ENCODE assay signal across 31 mouse cellular contexts in the genomic region with DNA sequence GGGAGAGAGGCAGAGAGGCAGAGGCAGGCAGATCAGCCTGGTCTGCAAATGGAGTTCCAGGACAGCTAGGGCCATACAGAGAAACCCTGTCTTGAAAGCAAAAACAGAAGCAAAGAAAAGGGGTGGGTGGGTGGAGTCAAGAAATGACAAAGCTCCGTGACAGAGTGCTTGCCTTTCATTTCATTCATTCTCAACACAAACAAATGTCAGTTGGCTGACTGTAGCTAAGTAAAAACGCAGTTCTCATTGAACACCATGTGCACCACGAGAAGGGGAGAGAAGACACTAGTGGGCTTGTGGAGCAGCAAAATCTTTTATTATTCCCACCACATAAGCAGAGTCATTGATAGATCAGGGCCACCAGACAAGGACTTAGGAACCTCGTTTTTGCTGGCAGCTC. TPM values are rescaled to one million over a fixed set of nuclear protein-coding genes. Genes with fewer than 3 reads are reported as not detected.
A peak's percentile ranks its signal among the peaks of the same experiment; 100 is the strongest.
DNase-seq lines count a peak whose midpoint lies in the region; ATAC-seq and TF ChIP-seq lines count a peak whose summit lies in the region.
"Had no signal": no experiment of that assay in that cellular context is flagged by ENCODE, and none has a peak within 500 bp of the region (broad histone marks: within the 10 kb centered on the region; RNA-seq: fewer than 3 reads in every experiment).

No protein-coding gene starts in this region.

- H3K4me3 ChIP-seq in forebrain, embryonic 15.5 days = no peak overlapping the region
- H3K4me3 ChIP-seq in forebrain, embryonic 10.5 days = no peak overlapping the region
- no peak overlapping the region for H3K4me3 ChIP-seq in hindbrain, embryonic 13.5 days
- H3K4me3 ChIP-seq in hindbrain, embryonic 16.5 days (ENCODE audit: low read length) = no peak overlapping the region
- H3K4me3 ChIP-seq in MEL (ENCODE audit: control insufficient read depth in 1 of 2, insufficient read depth in 1 of 2, low read depth in 2 of 2, low read length in 2 of 2) = peak overlapping the region; percentile 77 to 85
- H3K4me3 ChIP-seq: heart, embryonic 15.5 days; limb, embryonic 12.5 days; midbrain, embryonic 12.5 days had no signal

- no peak overlapping the region; the same call in 1 of the 2 replicates for H3K4me2 ChIP-seq in forebrain, embryonic 15.5 days (replicated peaks)
- no peak overlapping the region for H3K4me2 ChIP-seq in hindbrain, embryonic 13.5 days
- no peak overlapping the region for H3K4me2 ChIP-seq in hindbrain, embryonic 16.5 days (ENCODE audit: low read length)
- H3K4me2 ChIP-seq: heart, embryonic 15.5 days; limb, embryonic 12.5 days; midbrain, embryonic 12.5 days had no signal

- peaks cover 9% of the 10 kb centered on the region for H3K4me1 ChIP-seq in forebrain, embryonic 15.5 days
- peaks cover 11% of the 10 kb centered on the region for H3K4me1 ChIP-seq in forebrain, embryonic 10.5 days
- peaks cover 3% of the 10 kb centered on the region; the same call in 1 of the 2 replicates for H3K4me1 ChIP-seq in hindbrain, embryonic 13.5 days (replicated peaks)
- H3K4me1 ChIP-seq in hindbrain, embryonic 16.5 days (ENCODE audit: control insufficient read depth, insufficient read depth, low read depth, low read length) = peaks cover 3% of the 10 kb centered on the region
- peaks cover 0 to 19% of the 10 kb centered on the region in 2 experiments; a peak in 3 of 4 replicates for H3K4me1 ChIP-seq in MEL (ENCODE audit: control insufficient read depth in 1 of 2, insufficient read depth in 2 of 2, low read length in 2 of 2)
- H3K4me1 ChIP-seq: heart, embryonic 15.5 days; limb, embryonic 12.5 days; midbrain, embryonic 12.5 days had no signal

- WGBS in forebrain, embryonic 15.5 days = 19% methylated on average over 4 of the region's 4 CpGs
- 69% methylated on average over 4 of the region's 4 CpGs for WGBS in forebrain, embryonic 10.5 days
- 27% methylated on average over 4 of the region's 4 CpGs for WGBS in hindbrain, embryonic 13.5 days
- WGBS in hindbrain, embryonic 16.5 days = 28% methylated on average over 4 of the region's 4 CpGs

- no peak overlapping the region for H3K9ac ChIP-seq in forebrain, embryonic 15.5 days (replicated peaks)
- 0 out of 2 replicates have a peak overlapping the region, but pooled peaks have one; percentile 24 for H3K9ac ChIP-seq in hindbrain, embryonic 13.5 days
- no peak overlapping the region for H3K9ac ChIP-seq in hindbrain, embryonic 16.5 days (ENCODE audit: low read depth, low read length)
- peak overlapping the region; percentile 68 for H3K9ac ChIP-seq in MEL (ENCODE audit: control insufficient read depth, low read depth, low read length, poor library complexity, severe bottlenecking)
- H3K9ac ChIP-seq: heart, embryonic 15.5 days; limb, embryonic 12.5 days; midbrain, embryonic 12.5 days had no signal

- peak overlapping the region; percentile 54 for H3K27ac ChIP-seq in forebrain, embryonic 15.5 days (replicated peaks)
- H3K27ac ChIP-seq in forebrain, embryonic 10.5 days = no peak overlapping the region
- H3K27ac ChIP-seq in hindbrain, embryonic 13.5 days = no peak overlapping the region
- H3K27ac ChIP-seq in hindbrain, embryonic 16.5 days (ENCODE audit: low read depth, low read length) = no peak overlapping the region
- peak overlapping the region; percentile 58 for H3K27ac ChIP-seq in MEL (ENCODE audit: control insufficient read depth, low read depth, low read length)
- H3K27ac ChIP-seq: heart, embryonic 15.5 days; hindbrain, postnatal 0 days; limb, embryonic 12.5 days; midbrain, embryonic 12.5 days had no signal

- TF ChIP-seq CTCF in MEL (IDR thresholded peaks at IDR 0.05 in 2 of 3, conservative IDR thresholded peaks at IDR 0.05 in 1 of 3; ENCODE audit: control insufficient read depth in 1 of 3, insufficient read depth in 1 of 3, low read depth in 2 of 3, low read length in 3 of 3, poor library complexity in 1 of 3, severe bottlenecking in 1 of 3) = no peak

- TF ChIP-seq POLR2A in MEL (IDR thresholded peaks at IDR 0.05; ENCODE audit: control insufficient read depth in 1 of 2, insufficient read depth in 1 of 2, low read depth in 1 of 2, low read length in 2 of 2, poor library complexity in 1 of 2) = 0 out of 4 replicates have a peak, but pooled peaks of 1 of the 2 experiments have one; percentile 19

- no peaks in the 10 kb centered on the region for H3K36me3 ChIP-seq in forebrain, embryonic 15.5 days
- H3K36me3 ChIP-seq in forebrain, embryonic 10.5 days (replicated peaks) = no peaks in the 10 kb centered on the region
- H3K36me3 ChIP-seq in hindbrain, embryonic 13.5 days = no peaks in the 10 kb centered on the region
- H3K36me3 ChIP-seq in hindbrain, embryonic 16.5 days (ENCODE audit: control insufficient read depth, insufficient read depth, low read length) = no peaks in the 10 kb centered on the region
- peaks cover 0 to 9% of the 10 kb centered on the region in 2 experiments; a peak in 2 of 4 replicates for H3K36me3 ChIP-seq in MEL (ENCODE audit: control insufficient read depth in 1 of 2, insufficient read depth in 2 of 2, low read length in 2 of 2)
- H3K36me3 ChIP-seq: heart, embryonic 15.5 days; limb, embryonic 12.5 days; midbrain, embryonic 12.5 days had no signal

- no peak for ATAC-seq in forebrain, embryonic 15.5 days (replicated peaks)
- ATAC-seq in hindbrain, embryonic 13.5 days (ENCODE audit: low FRiP score) = no peak
- ATAC-seq in hindbrain, embryonic 16.5 days = no peak
- ATAC-seq: hindbrain, postnatal 0 days; intestine, postnatal 0 days had no signal

- TF ChIP-seq EP300 in MEL (IDR thresholded peaks at IDR 0.05; ENCODE audit: low read depth in 1 of 2, low read length in 2 of 2) = no peak

- no peak for DNase-seq in forebrain, embryonic 10.5 days (ENCODE audit: extremely low spot score, low spot score)
- DNase-seq in MEL (ENCODE audit: low read depth, low spot score) = peak; percentile 81
- DNase-seq in brain, adult 2 months (ENCODE audit: low read depth, low spot score) = peak; percentile 21
- no peak for DNase-seq in kidney, postnatal 14 days
- DNase-seq: adrenal gland, postnatal 14 days; B cell, adult 2 months; cerebellum, adult 11-12 months; gastrocnemius, postnatal 36 days; heart, postnatal 36 days; kidney, postnatal 36 days; lung, adult 18-20 months; lung, postnatal 10 days; thymus, adult 18-20 months; thymus, postnatal 36 days had no signal

- no peaks in the 10 kb centered on the region for H3K27me3 ChIP-seq in forebrain, embryonic 15.5 days
- no peaks in the 10 kb centered on the region for H3K27me3 ChIP-seq in forebrain, embryonic 10.5 days (ENCODE audit: poor library complexity, severe bottlenecking)
- H3K27me3 ChIP-seq in hindbrain, embryonic 13.5 days = no peaks in the 10 kb centered on the region
- H3K27me3 ChIP-seq in hindbrain, embryonic 16.5 days (replicated peaks; ENCODE audit: control insufficient read depth, insufficient read depth, low read length) = no peaks in the 10 kb centered on the region
- no peaks in the 10 kb centered on the region for H3K27me3 ChIP-seq in MEL (ENCODE audit: control insufficient read depth in 1 of 2, insufficient read depth in 2 of 2, low read length in 2 of 2)
- H3K27me3 ChIP-seq: heart, embryonic 15.5 days; limb, embryonic 12.5 days; midbrain, embryonic 12.5 days had no signal

- TF ChIP-seq RAD21 in MEL (IDR thresholded peaks at IDR 0.05; ENCODE audit: low read depth, low read length) = no peak

- H3K79me2 ChIP-seq in MEL (ENCODE audit: control insufficient read depth, insufficient read depth, low read length, poor library complexity) = peaks cover 3% of the 10 kb centered on the region; the same call in 1 of the 2 replicates

- no peaks in the 10 kb centered on the region for H3K9me3 ChIP-seq in forebrain, embryonic 15.5 days
- H3K9me3 ChIP-seq in forebrain, embryonic 10.5 days = no peaks in the 10 kb centered on the region
- H3K9me3 ChIP-seq in hindbrain, embryonic 13.5 days = no peaks in the 10 kb centered on the region
- no peaks in the 10 kb centered on the region for H3K9me3 ChIP-seq in hindbrain, embryonic 16.5 days (ENCODE audit: control insufficient read depth, low read length)
- no peaks in the 10 kb centered on the region for H3K9me3 ChIP-seq in MEL (replicated peaks; ENCODE audit: insufficient read depth, low read length)
- H3K9me3 ChIP-seq: heart, embryonic 15.5 days; limb, embryonic 12.5 days; midbrain, embryonic 12.5 days had no signal

RNA-seq across cellular contexts. Expression of gene Prpf38b, which starts 5.3 kb away (rescaled TPM):
- 60.7 and 66.9 TPM in 2 replicates for polyA plus RNA-seq in forebrain, embryonic 15.5 days (2015; fragmentation: Nextera tagmentation; extraction: Ambion mirVana)
- polyA plus RNA-seq in forebrain, embryonic 10.5 days (2016; fragmentation: Nextera tagmentation; extraction: Ambion mirVana) = 67.5 and 78.3 TPM in 2 replicates
- polyA plus RNA-seq in hindbrain, embryonic 13.5 days (2015; fragmentation: Nextera tagmentation; extraction: Ambion mirVana) = 67.6 and 70.4 TPM in 2 replicates
- polyA plus RNA-seq in hindbrain, embryonic 16.5 days (2015; fragmentation: Nextera tagmentation; extraction: Ambion mirVana) = 48.9 and 50.6 TPM in 2 replicates
- 37.0 and 43.0 TPM in 2 replicates for total RNA-seq in MEL (2012; rRNA removed)
- 100 to 1,000 TPM; 128 to 138 TPM for polyA plus RNA-seq in MEL (2012; ENCODE audit: insufficient read depth in 1 of 2, insufficient read length in 2 of 2, low read depth in 1 of 2, low replicate concordance in 2 of 2, missing spikeins in 1 of 2)

RNA-seq across cellular contexts. Expression of gene Henmt1, which starts 22.8 kb away (rescaled TPM):
- 1.2 and 1.6 TPM in 2 replicates for polyA plus RNA-seq in forebrain, embryonic 15.5 days (2015; fragmentation: Nextera tagmentation; extraction: Ambion mirVana)
- polyA plus RNA-seq in forebrain, embryonic 10.5 days (2016; fragmentation: Nextera tagmentation; extraction: Ambion mirVana) = 0.37 and 0.88 TPM in 2 replicates
- 1.4 and 2.4 TPM in 2 replicates for polyA plus RNA-seq in hindbrain, embryonic 13.5 days (2015; fragmentation: Nextera tagmentation; extraction: Ambion mirVana)
- 3.7 and 3.8 TPM in 2 replicates for polyA plus RNA-seq in hindbrain, embryonic 16.5 days (2015; fragmentation: Nextera tagmentation; extraction: Ambion mirVana)
- 0.10 TPM in 1 of 2 replicates, not detected in the other for total RNA-seq in MEL (2012; rRNA removed)
- polyA plus RNA-seq in MEL (2012; ENCODE audit: insufficient read depth in 1 of 2, insufficient read length in 2 of 2, low read depth in 1 of 2, low replicate concordance in 2 of 2, missing spikeins in 1 of 2) = under 1 TPM in 1 of 2 experiments, not detected in 1; 0.08 TPM
- total RNA-seq: adrenal gland, postnatal 14 days; gastrocnemius, postnatal 36 days; heart, adult 8-10 months; heart, postnatal 36 days; monocyte, adult 5-6 weeks had no signal
- polyA plus RNA-seq: heart, embryonic 15.5 days; small intestine, adult 2 months had no signal

RNA-seq across cellular contexts. Expression of gene Gm9857, which starts 23.4 kb away (rescaled TPM):
- 0.75 and 0.78 TPM in 2 replicates for polyA plus RNA-seq in forebrain, embryonic 15.5 days (2015; fragmentation: Nextera tagmentation; extraction: Ambion mirVana)
- polyA plus RNA-seq in forebrain, embryonic 10.5 days (2016; fragmentation: Nextera tagmentation; extraction: Ambion mirVana) = not detected in 2 replicates
- polyA plus RNA-seq in hindbrain, embryonic 13.5 days (2015; fragmentation: Nextera tagmentation; extraction: Ambion mirVana) = not detected in 2 replicates
- not detected in 2 replicates for polyA plus RNA-seq in hindbrain, embryonic 16.5 days (2015; fragmentation: Nextera tagmentation; extraction: Ambion mirVana)
- not detected in 2 replicates for total RNA-seq in MEL (2012; rRNA removed)
- polyA plus RNA-seq in MEL (2012; ENCODE audit: insufficient read depth in 1 of 2, insufficient read length in 2 of 2, low read depth in 1 of 2, low replicate concordance in 2 of 2, missing spikeins in 1 of 2) = not detected
- total RNA-seq: adrenal gland, postnatal 14 days; gastrocnemius, postnatal 36 days; heart, adult 8-10 months; heart, postnatal 36 days; hindbrain, postnatal 0 days; layer of hippocampus, adult 8-10 months; layer of hippocampus, postnatal 36 days; left cerebral cortex, postnatal 14 days; monocyte, adult 5-6 weeks had no signal
- polyA plus RNA-seq: heart, embryonic 15.5 days; intestine, postnatal 0 days; kidney, embryonic 14.5 days; limb, embryonic 12.5 days; midbrain, embryonic 12.5 days; neural tube, embryonic 11.5 days; small intestine, adult 2 months; stomach, embryonic 16.5 days had no signal

RNA-seq across cellular contexts. Expression of gene Fndc7, which starts 27.0 kb away (rescaled TPM):
- not detected in 2 replicates for polyA plus RNA-seq in forebrain, embryonic 15.5 days (2015; fragmentation: Nextera tagmentation; extraction: Ambion mirVana)
- polyA plus RNA-seq in forebrain, embryonic 10.5 days (2016; fragmentation: Nextera tagmentation; extraction: Ambion mirVana) = not detected in 2 replicates
- 0.09 TPM in 1 of 2 replicates, not detected in the other for polyA plus RNA-seq in hindbrain, embryonic 13.5 days (2015; fragmentation: Nextera tagmentation; extraction: Ambion mirVana)
- polyA plus RNA-seq in hindbrain, embryonic 16.5 days (2015; fragmentation: Nextera tagmentation; extraction: Ambion mirVana) = 0.05 and 0.06 TPM in 2 replicates
- 0.10 TPM in 1 of 2 replicates, not detected in the other for total RNA-seq in MEL (2012; rRNA removed)
- under 1 TPM in 1 of 2 experiments, not detected in 1; 0.13 TPM for polyA plus RNA-seq in MEL (2012; ENCODE audit: insufficient read depth in 1 of 2, insufficient read length in 2 of 2, low read depth in 1 of 2, low replicate concordance in 2 of 2, missing spikeins in 1 of 2)
- total RNA-seq: monocyte, adult 5-6 weeks had no signal
- polyA plus RNA-seq: kidney, embryonic 14.5 days; midbrain, embryonic 12.5 days; neural tube, embryonic 11.5 days had no signal

Comparison
In these comparisons a context has a peak if more than half of its experiments do, and no peak if none do; other contexts are left out.
1. H3K27ac ChIP-seq: peak in forebrain, embryonic 15.5 days (single experiment) and MEL (single experiment); none in forebrain, embryonic 10.5 days (single experiment), hindbrain, embryonic 13.5 days (single experiment) and hindbrain, embryonic 16.5 days (single experiment).
2. H3K9ac ChIP-seq: peak in hindbrain, embryonic 13.5 days (single experiment) and MEL (single experiment); none in forebrain, embryonic 15.5 days (single experiment) and hindbrain, embryonic 16.5 days (single experiment).
3. H3K4me3 ChIP-seq: peak in MEL (2 of 2); none in forebrain, embryonic 15.5 days (single experiment), forebrain, embryonic 10.5 days (single experiment), hindbrain, embryonic 13.5 days (single experiment) and hindbrain, embryonic 16.5 days (single experiment).
4. DNase-seq: peak in MEL (single experiment) and brain, adult 2 months (single experiment); none in forebrain, embryonic 10.5 days (single experiment) and kidney, postnatal 14 days (single experiment).